Mouse (Mus musculus) limb, embryonic 13.5 days (tissue): ENCODE measurements around the gene Krt24. TPM values are rescaled to one million over a fixed set of nuclear protein-coding genes. Genes with fewer than 3 reads are reported as not detected.
"Not testable (repeated sequence)": the region's sequence is repeated elsewhere in the genome, so short reads cannot be mapped to it uniquely, and the experiment has no call there.

Experiments
- ATAC-seq: fragments of 200-750 bp; cut with Nextera tagmentation; 2 replicates; pipeline ENCODE4 v1.8.0; 2017; ENCODE audit warnings: low read depth, moderate number of reproducible peaks, moderate TSS enrichment; ENCODE audit not compliant: low FRiP score
- H3K27ac ChIP-seq: fragments of 300-500 bp; sonication (generic); 2 replicates; pipeline ENCODE4 v1.5.1; 2015; ENCODE audit warnings: inconsistent platforms, mild to moderate bottlenecking, moderate library complexity
- H3K27me3 ChIP-seq: fragments of 300-500 bp; sonication (generic); 2 replicates; pipeline ENCODE4 v1.6.1; 2015; ENCODE audit warnings: mild to moderate bottlenecking, inconsistent platforms
- H3K36me3 ChIP-seq: fragments of 300-500 bp; sonication (generic); 2 replicates; pipeline ENCODE4 v1.6.1; 2015; ENCODE audit warnings: inconsistent platforms, mild to moderate bottlenecking, moderate library complexity
- H3K4me1 ChIP-seq: fragments of 300-500 bp; sonication (generic); 2 replicates; pipeline ENCODE4 v1.6.1; 2015; ENCODE audit warnings: inconsistent platforms
- H3K4me2 ChIP-seq: fragments of 300-500 bp; sonication (generic); replicated peaks from 2 replicates; pipeline ENCODE4 v1.6.1; 2015; ENCODE audit warnings: inconsistent platforms, mild to moderate bottlenecking, moderate library complexity
- H3K4me3 ChIP-seq: fragments of 300-500 bp; sonication (generic); 2 replicates; pipeline ENCODE4 v1.5.1; 2015; ENCODE audit warnings: moderate library complexity, mild to moderate bottlenecking, inconsistent platforms
- H3K9ac ChIP-seq: fragments of 300-500 bp; sonication (generic); 2 replicates; pipeline ENCODE4 v1.6.1; 2015; ENCODE audit warnings: mild to moderate bottlenecking, inconsistent platforms
- H3K9me3 ChIP-seq: fragments of 300-500 bp; sonication (generic); 2 replicates; pipeline ENCODE4 v1.6.1; 2016; ENCODE audit warnings: inconsistent platforms
- WGBS: fragments of 180-500 bp; shearing (Covaris S2); methylation state at CpG from one replicate; pipeline ENCODE4 v1.1.7; 2015; 5-methylcytosine and 5-hydroxymethylcytosine counted together
- polyA plus RNA-seq: library from polyadenylated mRNA; unstranded; fragments of >200 nt; fragmentation: Nextera tagmentation; extraction: Ambion mirVana; gene quantifications from 2 replicates; pipeline ENCODE4 v1.2.1, GENCODE M21; 2015

Gene Krt24
- polyA plus RNA-seq, 1 experiment from 2014 or later: 0.78 TPM

- Histone ChIP-seq H3K4me2 (no peak overlapping the region), H3K4me3 (no peak overlapping the region), H3K4me1 (no peaks in the 10 kb centered on the region), H3K9me3 (no peaks in the 10 kb centered on the region), H3K36me3 (no peaks in the 10 kb centered on the region), H3K27ac (no peak overlapping the region), H3K9ac (no peak overlapping the region), H3K27me3 (no peaks in the 10 kb centered on the region)
- 65% methylated on average over 3 of the region's 3 CpGs for WGBS
- ATAC-seq: no peak
These were observed 34.4 kb downstream of the Krt24 start for GRCm38 (mm10) chr11:99250666-99251065.

DNA sequence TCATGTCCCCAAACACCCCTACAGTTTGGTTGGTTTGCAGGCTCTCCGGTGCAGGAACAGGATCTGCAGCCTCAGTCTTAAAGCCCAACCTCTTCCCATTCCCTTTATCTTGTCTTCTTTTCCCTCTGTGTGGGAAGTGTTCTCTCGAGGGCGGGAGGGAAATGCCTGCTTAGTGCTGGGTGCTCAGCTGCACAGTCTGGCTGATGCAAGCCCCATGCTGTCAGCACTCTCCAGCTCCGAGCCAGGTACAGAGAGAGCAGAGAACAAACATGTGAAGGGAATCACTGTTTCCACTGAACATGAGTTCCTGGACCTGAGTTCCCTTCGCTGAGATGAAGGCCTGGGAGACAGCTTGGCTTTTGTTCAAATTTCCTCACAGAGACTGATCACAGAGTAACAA, 34.8 kb downstream of the Krt24 start:
- H3K27me3 ChIP-seq: no peaks in the 10 kb centered on the region
- no peak for ATAC-seq
- no peaks in the 10 kb centered on the region for H3K9me3 ChIP-seq
- H3K4me1 ChIP-seq: no peaks in the 10 kb centered on the region
- no peak overlapping the region for H3K4me3 ChIP-seq
- 59% methylated on average over 5 of the region's 5 CpGs for WGBS
- H3K27ac ChIP-seq: peak overlapping the region; percentile 15; the same call in 1 of the 2 replicates
- no peaks in the 10 kb centered on the region for H3K36me3 ChIP-seq
- no peak overlapping the region for H3K4me2 ChIP-seq
- no peak overlapping the region for H3K9ac ChIP-seq

GRCm38 (mm10) chr11:99249115-99249514, 35.9 kb downstream of the Krt24 start:
- Histone ChIP-seq H3K4me2 (no peak overlapping the region), H3K36me3 (no peaks in the 10 kb centered on the region), H3K4me3 (no peak overlapping the region), H3K27me3 (no peaks in the 10 kb centered on the region), H3K27ac (no peak overlapping the region), H3K9ac (no peak overlapping the region), H3K4me1 (peaks cover under 1% of the 10 kb centered on the region; the same call in 1 of the 2 replicates), H3K9me3 (no peaks in the 10 kb centered on the region)
- no peak for ATAC-seq
- 61% methylated on average over 4 of the region's 4 CpGs for WGBS

- H3K36me3 ChIP-seq: no peaks in the 10 kb centered on the region
- H3K4me1 ChIP-seq: peaks cover 6% of the 10 kb centered on the region
- no peak for ATAC-seq
- 92% methylated on average over 4 of the region's 4 CpGs for WGBS
- no peaks in the 10 kb centered on the region for H3K9me3 ChIP-seq
- no peaks in the 10 kb centered on the region for H3K27me3 ChIP-seq
- H3K9ac ChIP-seq: no peak overlapping the region
- H3K4me3 ChIP-seq: no peak overlapping the region
- no peak overlapping the region for H3K4me2 ChIP-seq
- no peak overlapping the region for H3K27ac ChIP-seq
These were observed 37.1 kb downstream of the Krt24 start for GRCm38 (mm10) chr11:99247916-99248315.

- not testable (repeated sequence) for H3K27ac ChIP-seq, ATAC-seq, H3K9me3 ChIP-seq, H3K4me3 ChIP-seq, H3K36me3 ChIP-seq, H3K9ac ChIP-seq, H3K4me1 ChIP-seq, H3K4me2 ChIP-seq, H3K27me3 ChIP-seq
- 49% methylated on average over 3 of the region's 3 CpGs for WGBS
These were observed 40.5 kb downstream of the Krt24 start for GRCm38 (mm10) chr11:99244519-99244918.

- Histone ChIP-seq H3K9me3 (no peaks in the 10 kb centered on the region), H3K4me3 (peak within 1 kb of the TSS; percentile 27), H3K27me3 (no peaks in the 10 kb centered on the region), H3K36me3 (no peaks in the 10 kb centered on the region), H3K4me2 (peak within 1 kb of the TSS; percentile 57), H3K4me1 (peaks cover 6% of the 10 kb centered on the region), H3K9ac (peak within 1 kb of the TSS; percentile 56), H3K27ac (no peak within 1 kb of the TSS)
- WGBS: 4% methylated on average over 17 of the region's 17 CpGs
- no peak for ATAC-seq
These were observed 41.2 kb downstream of the Krt24 start, which contains the start of gene Krt222 for GRCm38 (mm10) chr11:99243820-99244374. Krt222 (minus strand) TSS chr11:99244085.

GRCm38 (mm10) chr11:99243200-99243819, 41.8 kb downstream of the Krt24 start:
- no peaks in the 10 kb centered on the region for H3K9me3 ChIP-seq
- WGBS: 32% methylated on average over 3 of the region's 3 CpGs
- H3K9ac ChIP-seq: peak overlapping the region; percentile 56; the same call in 1 of the 2 replicates
- no peaks in the 10 kb centered on the region for H3K27me3 ChIP-seq
- no peak overlapping the region for H3K27ac ChIP-seq
- H3K36me3 ChIP-seq: no peaks in the 10 kb centered on the region
- peak overlapping the region; percentile 27 for H3K4me3 ChIP-seq
- H3K4me2 ChIP-seq: peak overlapping the region; percentile 57
- H3K4me1 ChIP-seq: peaks cover 9% of the 10 kb centered on the region
- ATAC-seq: no peak

GRCm38 (mm10) chr11:99242056-99242455, 43.0 kb downstream of the Krt24 start:
- no peak overlapping the region for H3K4me2 ChIP-seq
- WGBS: 74% methylated on average over 5 of the region's 5 CpGs

GRCm38 (mm10) chr11:99238468-99238867, 46.6 kb downstream of the Krt24 start:
- Histone ChIP-seq H3K9me3 (no peaks in the 10 kb centered on the region), H3K36me3 (no peaks in the 10 kb centered on the region), H3K27me3 (no peaks in the 10 kb centered on the region), H3K4me1 (0 out of 2 replicates have a peak, but pooled peaks cover 3% of the 10 kb centered on the region), H3K4me3 (no peak overlapping the region), H3K4me2 (no peak overlapping the region), H3K9ac (no peak overlapping the region), H3K27ac (no peak overlapping the region)
- no peak for ATAC-seq
- WGBS: 54% methylated on average over 14 of the region's 14 CpGs

More at GRCm38 (mm10) chr11:99242056-99242455, 43.0 kb downstream of the Krt24 start:
- Histone ChIP-seq H3K27me3 (no peaks in the 10 kb centered on the region), H3K9ac (no peak overlapping the region), H3K27ac (no peak overlapping the region), H3K36me3 (no peaks in the 10 kb centered on the region), H3K4me1 (peaks cover 9% of the 10 kb centered on the region), H3K9me3 (no peaks in the 10 kb centered on the region), H3K4me3 (no peak overlapping the region)
- no peak for ATAC-seq

GRCm38 (mm10) chr11:99231049-99231816, 53.8 kb downstream of the Krt24 start:
- H3K9ac ChIP-seq: peak overlapping the region; percentile 99
- no peaks in the 10 kb centered on the region for H3K9me3 ChIP-seq
- H3K27ac ChIP-seq: peak overlapping the region; percentile 99
- H3K36me3 ChIP-seq: peaks cover 17% of the 10 kb centered on the region
- peaks cover 25% of the 10 kb centered on the region for H3K4me1 ChIP-seq
- no peaks in the 10 kb centered on the region for H3K27me3 ChIP-seq
- ATAC-seq: no peak; the same call in 1 of the 2 replicates
- H3K4me2 ChIP-seq: peak overlapping the region; percentile 78
- H3K4me3 ChIP-seq: peak overlapping the region; percentile 82
- 21% methylated on average over 15 of the region's 15 CpGs for WGBS

GRCm38 (mm10) chr11:99230261-99231048, 54.6 kb downstream of the Krt24 start, which contains the start of gene Smarce1:
Smarce1 (minus strand) TSS chr11:99231017.
- peaks cover 22% of the 10 kb centered on the region for H3K36me3 ChIP-seq
- peak within 1 kb of the TSS; percentile 99 for H3K27ac ChIP-seq
- peak within 1 kb of the TSS; percentile 82 for H3K4me3 ChIP-seq
- H3K9ac ChIP-seq: peak within 1 kb of the TSS; percentile 99
- under 1% methylated on average over 80 of the region's 87 CpGs for WGBS
- H3K4me2 ChIP-seq: peak within 1 kb of the TSS; percentile 78
- H3K9me3 ChIP-seq: no peaks in the 10 kb centered on the region
- ATAC-seq: peak; percentile 88
- H3K4me1 ChIP-seq: peaks cover 28% of the 10 kb centered on the region
- H3K27me3 ChIP-seq: no peaks in the 10 kb centered on the region
